Mouse (Mus musculus) ES-Bruce4 (cell line): Measurements from ENCODE around the gene Ccdc86.

ENCODE experiments used
- CTCF ChIP-seq: IDR thresholded peaks from one replicate; pipeline ENCODE4 v1.8.1; 2011; ENCODE audit warnings: low read depth, low read length
- EP300 ChIP-seq: IDR thresholded peaks from 2 replicates; pipeline ENCODE4 v1.6.1; 2011; ENCODE audit warnings: low read depth, low read length; ENCODE audit not compliant: insufficient read depth

- no peak for TF ChIP-seq CTCF
- no peak for TF ChIP-seq EP300
Observed at GRCm38 (mm10) chr19:10938771-10939170, 10.3 kb downstream of the Ccdc86 start.
